Mouse (Mus musculus) myocyte (in vitro differentiated cells): ENCODE data around the gene Cbr2. TPM values are rescaled to one million over a fixed set of nuclear protein-coding genes. Genes with fewer than 3 reads are reported as not detected.
A peak's percentile ranks its signal among the peaks of the same experiment; 100 is the strongest.
"Not testable (repeated sequence)": the region's sequence is repeated elsewhere in the genome, so short reads cannot be mapped to it uniquely, and the experiment has no call there.

Experiments used
- H3K27me3 ChIP-seq: one replicate; pipeline ENCODE4 v1.6.1; 2011; ENCODE audit not compliant: control insufficient read depth, insufficient read depth, insufficient read length
- H3K36me3 ChIP-seq: one replicate; pipeline ENCODE4 v1.6.1; 2011; ENCODE audit not compliant: control insufficient read depth, insufficient read depth
- H3K4me2 ChIP-seq: one replicate; pipeline ENCODE4 v1.6.1; 2011; ENCODE audit warnings: low read depth, control low read depth
- H3K4me3 ChIP-seq: one replicate; pipeline ENCODE4 v1.5.1; 2011; ENCODE audit warnings: mild to moderate bottlenecking, control low read depth, moderate library complexity
- H3K79me2 ChIP-seq: one replicate; pipeline ENCODE4 v1.6.1; 2011; ENCODE audit not compliant: control insufficient read depth, insufficient read depth
- H3ac ChIP-seq: one replicate; pipeline ENCODE4 v1.6.1; 2011; ENCODE audit not compliant: control insufficient read depth, insufficient read length
- CEBPB ChIP-seq: IDR thresholded peaks from 2 replicates; pipeline ENCODE4 v1.6.1; 2011; ENCODE audit warnings: mild to moderate bottlenecking, moderate library complexity; ENCODE audit not compliant: poor library complexity, insufficient read depth, severe bottlenecking
- E2F4 ChIP-seq: IDR thresholded peaks from one replicate; pipeline ENCODE4 v1.6.1; 2011; ENCODE audit warnings: mild to moderate bottlenecking, control low read depth, moderate library complexity; ENCODE audit not compliant: insufficient read depth
- MAX ChIP-seq: IDR thresholded peaks from one replicate; pipeline ENCODE4 v1.6.1; 2011; ENCODE audit warnings: low read depth, mild to moderate bottlenecking, control low read depth
- MYOD1 ChIP-seq, 3 experiments: IDR thresholded peaks; one replicate each; pipeline ENCODE4 v1.6.1; 2011; ENCODE audit warnings: control low read depth in 2 of 3, low read depth in 2 of 3, mild to moderate bottlenecking in 2 of 3, moderate library complexity in 1 of 3; ENCODE audit not compliant: insufficient read length in 2 of 3, control insufficient read depth in 1 of 3
- MYOG ChIP-seq, 3 experiments: IDR thresholded peaks; one replicate each; pipeline ENCODE4 v1.6.1; 2011; ENCODE audit warnings: control low read depth in 2 of 3, low read depth in 2 of 3, mild to moderate bottlenecking in 2 of 3; ENCODE audit not compliant: insufficient read length in 2 of 3, control insufficient read depth in 1 of 3, insufficient read depth in 1 of 3
- POLR2A ChIP-seq: IDR thresholded peaks from one replicate; pipeline ENCODE4 v1.6.1; 2011; ENCODE audit warnings: low read depth, mild to moderate bottlenecking, control low read depth, moderate library complexity; ENCODE audit not compliant: insufficient read length
- POLR2AphosphoS2 ChIP-seq: IDR thresholded peaks from one replicate; pipeline ENCODE4 v1.6.1; 2011; ENCODE audit warnings: low read depth, control low read depth; ENCODE audit not compliant: insufficient read length
- REST ChIP-seq: IDR thresholded peaks from one replicate; pipeline ENCODE4 v1.6.1; 2011; ENCODE audit warnings: mild to moderate bottlenecking, control low read depth, moderate library complexity; ENCODE audit not compliant: insufficient read depth, insufficient read length
- SRF ChIP-seq: IDR thresholded peaks from one replicate; pipeline ENCODE4 v1.6.1; 2011; ENCODE audit warnings: low read depth; ENCODE audit not compliant: control insufficient read depth, insufficient read length
- TCF12 ChIP-seq: IDR thresholded peaks from one replicate; pipeline ENCODE4 v1.6.1; 2011; ENCODE audit warnings: mild to moderate bottlenecking, control low read depth; ENCODE audit not compliant: poor library complexity, insufficient read depth, severe bottlenecking
- TCF3 ChIP-seq: IDR thresholded peaks from one replicate; pipeline ENCODE4 v1.6.1; 2011; ENCODE audit warnings: low read depth, control low read depth; ENCODE audit not compliant: insufficient read length
- USF1 ChIP-seq: IDR thresholded peaks from one replicate; pipeline ENCODE4 v1.6.1; 2011; ENCODE audit warnings: low read depth, mild to moderate bottlenecking, control low read depth, moderate library complexity
- polyA plus RNA-seq: library from polyadenylated mRNA; unstranded; fragments of >200 nt; fragmentation: generic; extraction: Trizol; gene quantifications from one replicate; pipeline ENCODE4 v1.2.1, GENCODE M21; 2012; ENCODE audit warnings: missing spikeins

Cbr2 gene
- 183 TPM for polyA plus RNA-seq

- Histone ChIP-seq H3K79me2 (no peaks in the 10 kb centered on the region), H3K36me3 (no peaks in the 10 kb centered on the region), H3ac (no peak within 1 kb of the TSS), H3K4me3 (peak within 1 kb of the TSS; percentile 22), H3K4me2 (peak within 1 kb of the TSS; percentile 85), H3K27me3 (no peaks in the 10 kb centered on the region)
- TF ChIP-seq POLR2A (peak; percentile 52), MYOD1 (IDR thresholded peaks at IDR 0.05; ENCODE audit: control insufficient read depth in 1 of 3, insufficient read length in 2 of 3, low read depth in 2 of 3) (peak in 1 of 3 experiments; percentile 15), MYOG (IDR thresholded peaks at IDR 0.05; ENCODE audit: control insufficient read depth in 1 of 3, insufficient read depth in 1 of 3, insufficient read length in 2 of 3, low read depth in 2 of 3) (no peak), SRF (peak; percentile 92)
Measured at GRCm38 (mm10) chr11:120731858-120732680, at the start of gene Cbr2. Gene Cbr2, minus strand, starts transcription at chr11:120732114.

GRCm38 (mm10) chr11:120781361-120781760 lies 49.4 kb upstream of the Cbr2 start:
- H3K4me3 ChIP-seq, H3K4me2 ChIP-seq, H3K27me3 ChIP-seq, H3ac ChIP-seq, H3K36me3 ChIP-seq: not testable (repeated sequence)
- H3K79me2 ChIP-seq = peaks cover 17% of the 10 kb centered on the region

DNA sequence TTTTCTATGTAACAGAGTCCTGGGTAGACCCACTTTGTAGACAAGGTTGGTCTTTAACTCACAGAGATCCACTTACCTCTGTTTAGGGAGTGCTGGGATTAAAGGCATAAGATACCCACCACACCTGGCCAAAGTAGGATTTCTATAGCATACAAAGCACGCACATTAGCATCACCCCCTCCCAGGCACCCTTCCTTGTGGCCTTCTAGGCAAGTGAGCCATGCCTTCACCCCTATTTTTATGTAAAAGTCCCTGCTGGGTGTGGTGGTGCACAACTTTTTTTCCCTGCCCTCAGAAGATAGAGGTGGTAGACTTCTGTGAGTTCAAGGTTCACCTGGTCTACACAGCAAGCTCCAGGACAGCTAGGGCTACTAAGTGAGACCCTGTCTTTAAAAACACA lies 48.0 kb upstream of the Cbr2 start:
- TF ChIP-seq POLR2A = no peak
- no peak for TF ChIP-seq POLR2AphosphoS2
- no peak for TF ChIP-seq TCF12
- TF ChIP-seq SRF = no peak
- no peak for TF ChIP-seq TCF3
- TF ChIP-seq CEBPB = no peak
- TF ChIP-seq USF1 = no peak
- TF ChIP-seq REST = no peak
- no peak for TF ChIP-seq E2F4
- no peak for TF ChIP-seq MYOD1 (IDR thresholded peaks at IDR 0.05; ENCODE audit: control insufficient read depth in 1 of 3, insufficient read length in 2 of 3, low read depth in 2 of 3)
- no peak for TF ChIP-seq MAX
- TF ChIP-seq MYOG (IDR thresholded peaks at IDR 0.05; ENCODE audit: control insufficient read depth in 1 of 3, insufficient read depth in 1 of 3, insufficient read length in 2 of 3, low read depth in 2 of 3) = no peak

GRCm38 (mm10) chr11:120777123-120777522 lies 45.2 kb upstream of the Cbr2 start:
- no peak overlapping the region for H3K4me3 ChIP-seq
- no peaks in the 10 kb centered on the region for H3K79me2 ChIP-seq
- H3K36me3 ChIP-seq = no peaks in the 10 kb centered on the region
- peak overlapping the region; percentile 40 for H3K4me2 ChIP-seq
- H3ac ChIP-seq = no peak overlapping the region
- TF ChIP-seq SRF (no peak), TCF12 (no peak), USF1 (no peak), MAX (no peak), CEBPB (no peak)
- H3K27me3 ChIP-seq = no peaks in the 10 kb centered on the region

More for the DNA sequence above, 48.0 kb upstream of the Cbr2 start:
- Histone ChIP-seq H3K4me3 (no peak overlapping the region), H3K36me3 (no peaks in the 10 kb centered on the region), H3K79me2 (peaks cover 6% of the 10 kb centered on the region), H3ac (no peak overlapping the region), H3K27me3 (no peaks in the 10 kb centered on the region), H3K4me2 (no peak overlapping the region)

DNA sequence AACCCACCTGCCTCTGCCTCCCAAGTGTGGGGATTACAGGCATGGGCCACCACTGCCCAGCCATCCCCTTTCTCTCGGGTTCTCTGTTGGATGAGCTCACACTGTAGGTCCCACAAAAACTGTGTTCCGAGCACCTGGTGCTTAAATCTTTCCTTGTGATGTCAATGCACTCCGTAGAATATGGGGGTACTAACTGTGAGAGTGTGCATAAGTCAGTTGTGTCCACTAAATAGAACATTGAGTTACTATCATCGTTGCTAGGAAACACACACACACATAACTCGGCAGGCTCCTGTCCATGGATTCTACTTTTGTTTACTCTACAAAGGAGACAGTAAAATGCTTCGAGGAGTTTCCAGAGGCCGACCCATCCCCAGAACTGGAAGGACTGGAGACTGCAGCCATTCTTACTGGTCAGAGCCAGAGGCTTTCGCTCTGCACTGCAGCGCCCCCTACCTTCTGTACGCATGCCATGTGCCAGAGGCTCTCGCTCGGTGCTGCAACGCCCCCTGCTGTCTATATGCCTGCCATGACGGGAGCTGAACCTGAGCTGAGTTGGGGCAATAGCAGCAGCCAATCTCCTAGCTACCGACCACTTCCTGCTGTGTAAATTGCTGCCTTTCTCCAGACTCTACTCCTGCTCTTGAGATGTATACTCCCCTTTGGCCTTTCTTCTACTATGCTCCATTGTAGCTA lies 44.0 kb upstream of the Cbr2 start:
- H3ac ChIP-seq = no peak overlapping the region
- peak overlapping the region; percentile 31 for H3K4me2 ChIP-seq
- no peaks in the 10 kb centered on the region for H3K79me2 ChIP-seq
- H3K27me3 ChIP-seq = no peaks in the 10 kb centered on the region
- no peaks in the 10 kb centered on the region for H3K36me3 ChIP-seq
- H3K4me3 ChIP-seq = no peak overlapping the region
- peak in 2 of 3 experiments; percentile 21 to 40 for TF ChIP-seq MYOG (IDR thresholded peaks at IDR 0.05; ENCODE audit: control insufficient read depth in 1 of 3, insufficient read depth in 1 of 3, insufficient read length in 2 of 3, low read depth in 2 of 3)
- no peak for TF ChIP-seq POLR2A
- TF ChIP-seq MYOD1 (IDR thresholded peaks at IDR 0.05; ENCODE audit: control insufficient read depth in 1 of 3, insufficient read length in 2 of 3, low read depth in 2 of 3) = peak in 1 of 3 experiments; percentile 35
- peak; percentile 55 for TF ChIP-seq SRF
- peak; percentile 35 for TF ChIP-seq MAX
